Mouse (Mus musculus) MEL (cell line): ENCODE measurements at regions not wholly inside any gene's neighbourhood (a gene's known extent, or its start where the extent isn't known, plus 50 kb on each side); places are given as distances from the start of the nearest gene placed in this dataset.
"Not testable (repeated sequence)": the region's sequence is repeated elsewhere in the genome, so short reads cannot be mapped to it uniquely, and the experiment has no call there.

Experiments used
- DNase-seq: peaks from one replicate; pipeline ENCODE4 v3.0.0; 2011; ENCODE audit warnings: low read depth, low spot score
- H3K27ac ChIP-seq: 2 replicates; pipeline ENCODE4 v1.5.1; 2012; ENCODE audit warnings: low read depth, mild to moderate bottlenecking, control low read depth, low read length, moderate library complexity; ENCODE audit not compliant: control insufficient read depth
- H3K27me3 ChIP-seq, 2 experiments: fragments of 150-350 bp in 1 of 2; sonication (generic) in 1 of 2; 2 replicates each; pipeline ENCODE4 v1.6.1; 2012; ENCODE audit warnings: low read length in 2 of 2, mild to moderate bottlenecking in 2 of 2, improper control_type of control experiment in 1 of 2, moderate library complexity in 1 of 2; ENCODE audit not compliant: insufficient read depth in 2 of 2, control insufficient read depth in 1 of 2
- H3K36me3 ChIP-seq, 2 experiments: 2 replicates each; pipeline ENCODE4 v1.6.1; 2012 to 2014; ENCODE audit warnings: low read length in 2 of 2, improper control_type of control experiment in 1 of 2, inconsistent platforms in 1 of 2, mild to moderate bottlenecking in 1 of 2; ENCODE audit not compliant: insufficient read depth in 2 of 2, control insufficient read depth in 1 of 2
- H3K4me1 ChIP-seq, 2 experiments: fragments of 150-350 bp in 1 of 2; sonication (generic) in 1 of 2; 2 replicates each; pipeline ENCODE4 v1.6.1; 2012; ENCODE audit warnings: low read length in 2 of 2, improper control_type of control experiment in 1 of 2, mild to moderate bottlenecking in 1 of 2; ENCODE audit not compliant: insufficient read depth in 2 of 2, control insufficient read depth in 1 of 2
- H3K4me3 ChIP-seq, 2 experiments: fragments of 150-350 bp in 1 of 2; sonication (generic) in 1 of 2; 2 replicates each; pipeline ENCODE4 v1.5.1; 2012; ENCODE audit warnings: low read depth in 2 of 2, low read length in 2 of 2, mild to moderate bottlenecking in 2 of 2, moderate library complexity in 2 of 2, control low read depth in 1 of 2, improper control_type of control experiment in 1 of 2; ENCODE audit not compliant: control insufficient read depth in 1 of 2, insufficient read depth in 1 of 2
- H3K79me2 ChIP-seq: 2 replicates; pipeline ENCODE4 v1.6.1; 2012; ENCODE audit warnings: mild to moderate bottlenecking, low read length, moderate library complexity; ENCODE audit not compliant: control insufficient read depth, poor library complexity, insufficient read depth
- H3K9ac ChIP-seq: 2 replicates; pipeline ENCODE4 v1.6.1; 2012; ENCODE audit warnings: low read depth, mild to moderate bottlenecking, control low read depth, low read length, moderate library complexity; ENCODE audit not compliant: control insufficient read depth, poor library complexity, severe bottlenecking
- H3K9me3 ChIP-seq: fragments of 150-350 bp; sonication (generic); replicated peaks from 2 replicates; pipeline ENCODE4 v1.6.1; 2012; ENCODE audit warnings: mild to moderate bottlenecking, low read length, improper control_type of control experiment, moderate library complexity; ENCODE audit not compliant: insufficient read depth
- BHLHE40 ChIP-seq: IDR thresholded peaks from 2 replicates; pipeline ENCODE4 v1.6.1; 2012; ENCODE audit warnings: low read depth, mild to moderate bottlenecking, inconsistent platforms, low read length, improper control_type of control experiment, borderline replicate concordance
- CHD1 ChIP-seq: IDR thresholded peaks from 2 replicates; pipeline ENCODE4 v1.6.1; 2012; ENCODE audit warnings: low read depth, mild to moderate bottlenecking, inconsistent platforms, low read length, improper control_type of control experiment
- CHD2 ChIP-seq: IDR thresholded peaks from 2 replicates; pipeline ENCODE4 v1.6.1; 2011; ENCODE audit warnings: low read length, improper control_type of control experiment
- ETS1 ChIP-seq: IDR thresholded peaks from 2 replicates; pipeline ENCODE4 v1.6.1; 2012; ENCODE audit warnings: low read depth, mild to moderate bottlenecking, inconsistent platforms, low read length, improper control_type of control experiment, moderate library complexity
- HCFC1 ChIP-seq: IDR thresholded peaks from 2 replicates; pipeline ENCODE4 v1.6.1; 2012; ENCODE audit warnings: low read depth, mild to moderate bottlenecking, inconsistent platforms, low read length, improper control_type of control experiment, moderate library complexity
- JUND ChIP-seq: IDR thresholded peaks from 2 replicates; pipeline ENCODE4 v1.6.1; 2011; ENCODE audit warnings: low read depth, mild to moderate bottlenecking, improper control_type of control experiment, low read length
- KAT2A ChIP-seq: conservative IDR thresholded peaks from 2 replicates; pipeline ENCODE4 v1.6.1; 2012; ENCODE audit warnings: low read depth, low read length, improper control_type of control experiment, inconsistent platforms
- MAFK ChIP-seq: IDR thresholded peaks from 2 replicates; pipeline ENCODE4 v1.6.1; 2011; ENCODE audit warnings: low read depth, mild to moderate bottlenecking, low read length, improper control_type of control experiment, borderline replicate concordance
- MAX ChIP-seq: IDR thresholded peaks from 2 replicates; pipeline ENCODE4 v1.6.1; 2011; ENCODE audit warnings: low read length, improper control_type of control experiment
- MXI1 ChIP-seq: IDR thresholded peaks from 2 replicates; pipeline ENCODE4 v1.6.1; 2011; ENCODE audit warnings: mild to moderate bottlenecking, low read depth, low read length, improper control_type of control experiment
- NRF1 ChIP-seq: IDR thresholded peaks from 2 replicates; pipeline ENCODE4 v1.6.1; 2014; ENCODE audit warnings: low read depth, mild to moderate bottlenecking, inconsistent platforms, low read length, improper control_type of control experiment, moderate library complexity; ENCODE audit not compliant: poor library complexity, insufficient read depth, severe bottlenecking
- POLR2A ChIP-seq, 2 experiments: IDR thresholded peaks; 2 replicates each; pipeline ENCODE4 v1.6.1; 2011 to 2012; ENCODE audit warnings: low read length in 2 of 2, mild to moderate bottlenecking in 2 of 2, control low read depth in 1 of 2, improper control_type of control experiment in 1 of 2, low read depth in 1 of 2, moderate library complexity in 1 of 2; ENCODE audit not compliant: control insufficient read depth in 1 of 2, insufficient read depth in 1 of 2, poor library complexity in 1 of 2
- POLR2AphosphoS2 ChIP-seq: IDR thresholded peaks from 2 replicates; pipeline ENCODE4 v1.6.1; 2011; ENCODE audit warnings: low read length, improper control_type of control experiment
- POLR2AphosphoS5 ChIP-seq: IDR thresholded peaks from 2 replicates; pipeline ENCODE4 v1.6.1; 2012; ENCODE audit warnings: low read depth, borderline replicate concordance, mild to moderate bottlenecking, inconsistent platforms, low read length, moderate library complexity, mixed read lengths
- SMC3 ChIP-seq: IDR thresholded peaks from 2 replicates; pipeline ENCODE4 v1.6.1; 2011; ENCODE audit warnings: low read depth, low read length, improper control_type of control experiment
- TCF12 ChIP-seq: IDR thresholded peaks from 2 replicates; pipeline ENCODE4 v1.6.1; 2014; ENCODE audit warnings: low read depth, mild to moderate bottlenecking, inconsistent platforms, low read length, improper control_type of control experiment, moderate library complexity
- UBTF ChIP-seq: IDR thresholded peaks from 2 replicates; pipeline ENCODE4 v1.6.1; 2012; ENCODE audit warnings: low read depth, mild to moderate bottlenecking, inconsistent platforms, low read length, improper control_type of control experiment, moderate library complexity, borderline replicate concordance; ENCODE audit not compliant: insufficient read depth
- USF1 ChIP-seq: IDR thresholded peaks from 2 replicates; pipeline ENCODE4 v1.6.1; 2014; ENCODE audit warnings: low read depth, mild to moderate bottlenecking, inconsistent platforms, low read length, improper control_type of control experiment, moderate library complexity
- USF2 ChIP-seq, 2 experiments: IDR thresholded peaks; 2 replicates each; pipeline ENCODE4 v1.6.1; 2011 to 2012; ENCODE audit warnings: improper control_type of control experiment in 2 of 2, low read length in 2 of 2, borderline replicate concordance in 1 of 2, inconsistent platforms in 1 of 2, low read depth in 1 of 2, mild to moderate bottlenecking in 1 of 2; ENCODE audit not compliant: insufficient read depth in 1 of 2
- ZKSCAN1 ChIP-seq: IDR thresholded peaks from 2 replicates; pipeline ENCODE4 v1.6.1; 2012; ENCODE audit warnings: low read depth, mild to moderate bottlenecking, inconsistent platforms, low read length, improper control_type of control experiment, moderate library complexity
- ZNF384 ChIP-seq: IDR thresholded peaks from 2 replicates; pipeline ENCODE4 v1.6.1; 2012; ENCODE audit warnings: low read depth, mild to moderate bottlenecking, inconsistent platforms, low read length, improper control_type of control experiment

- not testable (repeated sequence) for H3K4me3 ChIP-seq, DNase-seq, H3K4me1 ChIP-seq, H3K79me2 ChIP-seq, H3K27me3 ChIP-seq, H3K9me3 ChIP-seq, H3K36me3 ChIP-seq, H3K27ac ChIP-seq, H3K9ac ChIP-seq
Observed at GRCm38 (mm10) chr15:27101610-27102009, 206.2 kb upstream of the Fbxl7 start.

- no peaks in the 10 kb centered on the region for H3K4me1 ChIP-seq
- no peak overlapping the region for H3K4me3 ChIP-seq
- H3K9ac ChIP-seq, result no peak overlapping the region
- TF ChIP-seq USF1 (no peak), NRF1 (no peak), BHLHE40 (no peak)
- no peaks in the 10 kb centered on the region for H3K36me3 ChIP-seq
- no peak for DNase-seq
- no peaks in the 10 kb centered on the region for H3K27me3 ChIP-seq
- H3K79me2 ChIP-seq, result no peaks in the 10 kb centered on the region
- no peaks in the 10 kb centered on the region for H3K9me3 ChIP-seq
- no peak overlapping the region for H3K27ac ChIP-seq
Observed at GRCm38 (mm10) chr15:27109130-27109529, 213.8 kb upstream of the Fbxl7 start.

- H3K36me3 ChIP-seq, result no peaks in the 10 kb centered on the region
- no peaks in the 10 kb centered on the region for H3K9me3 ChIP-seq
- TF ChIP-seq UBTF (no peak), MAFK (no peak), TCF12 (no peak), SMC3 (no peak)
- no peak overlapping the region for H3K4me3 ChIP-seq
- no peak overlapping the region for H3K27ac ChIP-seq
- DNase-seq, result no peak
- H3K79me2 ChIP-seq, result no peaks in the 10 kb centered on the region
- no peaks in the 10 kb centered on the region for H3K4me1 ChIP-seq
- no peaks in the 10 kb centered on the region for H3K27me3 ChIP-seq
- no peak overlapping the region for H3K9ac ChIP-seq
Observed at GRCm38 (mm10) chr15:27129697-27130096, 234.3 kb upstream of the Fbxl7 start.

GRCm38 (mm10) chr15:27132761-27133160, 237.4 kb upstream of the Fbxl7 start:
- no peak overlapping the region for H3K4me3 ChIP-seq
- no peak for TF ChIP-seq POLR2A (IDR thresholded peaks at IDR 0.05; ENCODE audit: control insufficient read depth in 1 of 2, insufficient read depth in 1 of 2, low read depth in 1 of 2, low read length in 2 of 2, poor library complexity in 1 of 2)
- no peak for TF ChIP-seq JUND
- no peak for TF ChIP-seq ETS1
- no peak for TF ChIP-seq CHD1
- no peak for TF ChIP-seq USF2 (IDR thresholded peaks at IDR 0.05; ENCODE audit: borderline replicate concordance in 1 of 2, insufficient read depth in 1 of 2, low read depth in 1 of 2, low read length in 2 of 2)
- no peak for TF ChIP-seq USF1
- no peak for TF ChIP-seq POLR2AphosphoS5
- TF ChIP-seq BHLHE40, result no peak
- no peak for TF ChIP-seq KAT2A
- TF ChIP-seq MAX, result no peak
- no peak for TF ChIP-seq UBTF
- TF ChIP-seq ZKSCAN1, result no peak
- no peak for TF ChIP-seq POLR2AphosphoS2
- TF ChIP-seq CHD2, result no peak
- TF ChIP-seq ZNF384, result no peak
- no peak for TF ChIP-seq MXI1
- TF ChIP-seq HCFC1, result no peak
- TF ChIP-seq, all 39 proteins: peak for 0
- Histone ChIP-seq H3K9me3 (no peaks in the 10 kb centered on the region), H3K27me3 (no peaks in the 10 kb centered on the region), H3K9ac (no peak overlapping the region), H3K27ac (no peak overlapping the region), H3K79me2 (no peaks in the 10 kb centered on the region), H3K4me1 (no peaks in the 10 kb centered on the region), H3K36me3 (no peaks in the 10 kb centered on the region)
- DNase-seq, result no peak
